ENCODE assay signal across 21 mouse cellular contexts in genomic region chr17:11414288-11414687, GRCm38 (mm10).
DNase-seq lines count a peak whose midpoint lies in the region; ATAC-seq and TF ChIP-seq lines count a peak whose summit lies in the region.
"Had no signal": no experiment of that assay in that cellular context is flagged by ENCODE, and none has a peak within 500 bp of the region (broad histone marks: within the 10 kb centered on the region; RNA-seq: fewer than 3 reads in every experiment).

No protein-coding gene starts in this region.

- H3K4me1 ChIP-seq in heart, embryonic 10.5 days = peaks cover 6% of the 10 kb centered on the region; the same call in 1 of the 2 replicates
- H3K4me1 ChIP-seq in kidney, embryonic 15.5 days = no peaks in the 10 kb centered on the region
- no peaks in the 10 kb centered on the region for H3K4me1 ChIP-seq in kidney, postnatal 0 days (replicated peaks; ENCODE audit: insufficient read depth, low read length)
- H3K4me1 ChIP-seq: embryonic facial prominence, embryonic 10.5 days; embryonic facial prominence, embryonic 12.5 days; forebrain, embryonic 13.5 days; forebrain, embryonic 15.5 days had no signal

- no peaks in the 10 kb centered on the region for H3K9me3 ChIP-seq in heart, embryonic 10.5 days
- H3K9me3 ChIP-seq in kidney, embryonic 15.5 days (replicated peaks) = no peaks in the 10 kb centered on the region
- H3K9me3 ChIP-seq in kidney, postnatal 0 days (replicated peaks; ENCODE audit: low read length) = no peaks in the 10 kb centered on the region
- H3K9me3 ChIP-seq: embryonic facial prominence, embryonic 10.5 days; embryonic facial prominence, embryonic 12.5 days; forebrain, embryonic 13.5 days; forebrain, embryonic 15.5 days; G1E had no signal

- peak; percentile 24 for DNase-seq in heart, embryonic 10.5 days (ENCODE audit: low spot score)
- DNase-seq in heart, postnatal 10 days = no peak
- no peak for DNase-seq in kidney, adult 18-20 months
- peak; percentile 7 for DNase-seq in kidney, postnatal 0 days (ENCODE audit: low spot score)
- no peak for DNase-seq in kidney, postnatal 36 days
- DNase-seq: adrenal gland, adult 8-10 months; B cell, adult 2 months; cerebellum, adult 11-12 months; cerebellum, adult 2 months; cerebellum, adult 9-10 months; cerebellum, postnatal 25 days had no signal

- no peak for TF ChIP-seq CTCF in kidney, postnatal 0 days (IDR thresholded peaks at IDR 0.05; ENCODE audit: low read depth)

- H3K36me3 ChIP-seq in heart, embryonic 10.5 days = no peaks in the 10 kb centered on the region
- H3K36me3 ChIP-seq in kidney, embryonic 15.5 days = no peaks in the 10 kb centered on the region
- H3K36me3 ChIP-seq in kidney, postnatal 0 days (ENCODE audit: insufficient read depth, low read length) = no peaks in the 10 kb centered on the region
- H3K36me3 ChIP-seq: embryonic facial prominence, embryonic 10.5 days; embryonic facial prominence, embryonic 12.5 days; forebrain, embryonic 15.5 days; G1E had no signal

- no peaks in the 10 kb centered on the region for H3K27me3 ChIP-seq in heart, embryonic 10.5 days (ENCODE audit: insufficient read depth, poor library complexity, severe bottlenecking)
- H3K27me3 ChIP-seq in kidney, embryonic 15.5 days = no peaks in the 10 kb centered on the region
- H3K27me3 ChIP-seq in kidney, postnatal 0 days (ENCODE audit: insufficient read depth, low read length) = no peaks in the 10 kb centered on the region
- H3K27me3 ChIP-seq: CH12.LX; embryonic facial prominence, embryonic 12.5 days; forebrain, embryonic 13.5 days; forebrain, embryonic 15.5 days; Patski had no signal

- intact Hi-C loops in heart, postnatal 10 days (cut with DNase I) = no loop called here

- no peak overlapping the region for H3K27ac ChIP-seq in heart, embryonic 10.5 days
- no peak overlapping the region for H3K27ac ChIP-seq in kidney, embryonic 15.5 days
- H3K27ac ChIP-seq in kidney, postnatal 0 days = no peak overlapping the region
- H3K27ac ChIP-seq: embryonic facial prominence, embryonic 10.5 days; embryonic facial prominence, embryonic 12.5 days; forebrain, embryonic 13.5 days; forebrain, embryonic 15.5 days had no signal

- peak; percentile 82 for ATAC-seq in kidney, embryonic 15.5 days (replicated peaks; ENCODE audit: low FRiP score)
- ATAC-seq in kidney, postnatal 0 days (replicated peaks; ENCODE audit: low FRiP score, low read depth) = no peak
- ATAC-seq: activated CD4-positive, CD25-positive, alpha-beta regulatory T cell, adult 4 months; CD4-positive, CD25-positive, alpha-beta regulatory T cell, adult 4 months; forebrain, embryonic 13.5 days; forebrain, embryonic 15.5 days; Patski had no signal

- 85% methylated on average over 4 of the region's 4 CpGs for WGBS in heart, embryonic 10.5 days
- 30% methylated on average over 4 of the region's 4 CpGs for WGBS in kidney, embryonic 15.5 days
- WGBS in kidney, postnatal 0 days = 27% methylated on average over 4 of the region's 4 CpGs

- no peak overlapping the region for H3K9ac ChIP-seq in kidney, embryonic 15.5 days
- no peak overlapping the region for H3K9ac ChIP-seq in kidney, postnatal 0 days (ENCODE audit: low read depth, low read length)
- H3K9ac ChIP-seq: embryonic facial prominence, embryonic 12.5 days; forebrain, embryonic 13.5 days; forebrain, embryonic 15.5 days had no signal

- no peak overlapping the region for H3K4me2 ChIP-seq in kidney, embryonic 15.5 days
- no peak overlapping the region for H3K4me2 ChIP-seq in kidney, postnatal 0 days (ENCODE audit: low read length)
- H3K4me2 ChIP-seq: embryonic facial prominence, embryonic 12.5 days; forebrain, embryonic 13.5 days; forebrain, embryonic 15.5 days had no signal

- no peak overlapping the region for H3K4me3 ChIP-seq in heart, embryonic 10.5 days
- H3K4me3 ChIP-seq in kidney, embryonic 15.5 days (replicated peaks) = no peak overlapping the region
- H3K4me3 ChIP-seq in kidney, postnatal 0 days (replicated peaks; ENCODE audit: low read depth, low read length) = no peak overlapping the region
- H3K4me3 ChIP-seq: embryonic facial prominence, embryonic 10.5 days; embryonic facial prominence, embryonic 12.5 days; forebrain, embryonic 13.5 days; forebrain, embryonic 15.5 days had no signal

Comparison
In these comparisons a context has a peak if more than half of its experiments do, and no peak if none do; other contexts are left out.
1. DNase-seq: peak in heart, embryonic 10.5 days (single experiment) and kidney, postnatal 0 days (single experiment); none in heart, postnatal 10 days (0 of 2), kidney, adult 18-20 months (single experiment) and kidney, postnatal 36 days (0 of 2).